ENCODE assay signal across 21 mouse cellular contexts in genomic region chr4:84621785-84622184, GRCm38 (mm10). TPM values are rescaled to one million over a fixed set of nuclear protein-coding genes. Genes with fewer than 3 reads are reported as not detected.
"Had no signal": no experiment of that assay in that cellular context is flagged by ENCODE, and none has a peak within 500 bp of the region (broad histone marks: within the 10 kb centered on the region; RNA-seq: fewer than 3 reads in every experiment).

No protein-coding gene starts in this region.

- H3K9me3 ChIP-seq: limb, embryonic 12.5 days; limb, embryonic 15.5 days; liver, embryonic 13.5 days; lung, embryonic 15.5 days; midbrain, embryonic 12.5 days; midbrain, embryonic 15.5 days; neural tube, embryonic 13.5 days had no signal

- H3K36me3 ChIP-seq: limb, embryonic 12.5 days; limb, embryonic 15.5 days; liver, embryonic 13.5 days; lung, embryonic 15.5 days; midbrain, embryonic 12.5 days; midbrain, embryonic 15.5 days; neural tube, embryonic 13.5 days had no signal

- H3K4me3 ChIP-seq: layer of hippocampus, adult 2 months; left cerebral cortex, adult 2 months; limb, embryonic 12.5 days; limb, embryonic 15.5 days; liver, embryonic 13.5 days; lung, embryonic 15.5 days; midbrain, embryonic 12.5 days; midbrain, embryonic 15.5 days; neural tube, embryonic 13.5 days had no signal

- H3K27me3 ChIP-seq: limb, embryonic 12.5 days; limb, embryonic 15.5 days; liver, embryonic 13.5 days; lung, embryonic 15.5 days; midbrain, embryonic 12.5 days; midbrain, embryonic 15.5 days; neural tube, embryonic 13.5 days had no signal

- H3K27ac ChIP-seq: kidney, postnatal 0 days; layer of hippocampus, adult 2 months; left cerebral cortex, adult 2 months; limb, embryonic 12.5 days; limb, embryonic 15.5 days; liver, embryonic 13.5 days; lung, embryonic 15.5 days; macrophage; midbrain, embryonic 12.5 days; midbrain, embryonic 15.5 days; neural tube, embryonic 13.5 days had no signal

- H3K4me1 ChIP-seq: liver, embryonic 13.5 days; midbrain, embryonic 15.5 days; neural tube, embryonic 13.5 days had no signal

- DNase-seq: kidney, adult 2 months; kidney, postnatal 25 days; layer of hippocampus, postnatal 36 days; liver, embryonic 13.5 days; retina, postnatal 1 day; right cerebral cortex, postnatal 25 days; spleen, adult 18-20 months; thymus, adult 18-20 months; thymus, postnatal 36 days had no signal

RNA-seq across cellular contexts. Expression of gene Bnc2, which starts 53.3 kb away (rescaled TPM):
- total RNA-seq: megakaryocyte, adult 5-6 weeks; neutrophil, adult 5-6 weeks had no signal
